Mouse (Mus musculus): Measurements from ENCODE around the gene Serinc4. TPM values are rescaled to one million over a fixed set of nuclear protein-coding genes. Genes with fewer than 3 reads are reported as not detected.

Serinc4 gene
- polyA plus RNA-seq, 1 experiment from 2014 or later = 0.96 TPM

- H3K9ac ChIP-seq = peak overlapping the region; percentile 93
- peak; percentile 75 for ATAC-seq (ENCODE audit: low FRiP score)
- DNase-seq (ENCODE audit: low spot score) = no peak
- no peaks in the 10 kb centered on the region for H3K9me3 ChIP-seq (ENCODE audit: control insufficient read depth, low read length)
- H3K27me3 ChIP-seq (ENCODE audit: control insufficient read depth, insufficient read depth, low read length) = no peaks in the 10 kb centered on the region
- peak overlapping the region; percentile 95 for H3K4me2 ChIP-seq (replicated peaks)
- H3K36me3 ChIP-seq (replicated peaks; ENCODE audit: control insufficient read depth, insufficient read depth) = peaks cover 11% of the 10 kb centered on the region
- H3K4me3 ChIP-seq (replicated peaks; ENCODE audit: low read length) = peak overlapping the region; percentile 95
- WGBS = under 1% methylated on average over 43 of the region's 54 CpGs
- H3K27ac ChIP-seq = peak overlapping the region; percentile 93
- H3K4me1 ChIP-seq (replicated peaks; ENCODE audit: control insufficient read depth, insufficient read depth, low read length) = peaks cover 15% of the 10 kb centered on the region
Observed at GRCm38 (mm10) chr2:121449545-121450011, 7.0 kb downstream of the Serinc4 start.

DNA sequence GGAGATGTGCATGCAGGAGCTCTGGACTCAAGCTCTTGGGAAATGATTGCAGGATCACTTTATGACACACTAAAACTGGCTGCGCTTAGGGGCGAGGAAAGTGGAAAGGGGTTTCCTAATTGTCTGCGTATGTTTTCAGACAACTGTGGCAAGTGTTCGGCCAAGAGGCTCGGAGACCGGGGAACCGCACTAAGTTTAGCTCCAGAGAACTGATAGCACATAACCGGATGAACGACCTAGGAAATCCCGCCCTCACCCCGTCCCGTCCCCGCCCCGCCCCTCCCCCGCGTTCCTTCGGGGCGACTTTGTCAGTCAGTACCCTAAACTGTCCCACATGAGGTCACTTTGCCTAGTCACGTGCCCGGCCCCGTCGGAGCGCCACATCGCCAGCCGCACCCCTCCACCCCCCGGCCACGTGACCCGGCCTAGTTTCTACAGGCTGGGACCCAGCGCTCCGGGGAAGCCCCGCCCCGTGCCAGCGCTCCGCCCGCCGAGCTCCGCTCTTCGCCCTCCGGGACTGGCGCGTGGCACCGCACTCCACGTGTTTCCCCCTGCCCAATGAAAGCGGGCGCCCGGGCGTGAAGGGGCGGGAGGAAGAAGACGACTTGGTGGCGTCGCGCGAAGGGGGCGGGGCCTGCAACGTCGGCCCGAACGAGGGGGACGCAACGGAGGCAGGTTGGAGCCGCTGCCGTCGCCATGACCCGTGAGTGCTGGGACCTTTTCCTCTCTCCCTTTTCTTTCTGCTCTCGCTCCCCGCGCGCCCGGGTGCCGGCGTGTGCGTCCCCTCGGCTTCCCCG lies 7.6 kb downstream of the Serinc4 start, which contains the start of gene Serf2:
TSS of gene Serf2 (plus strand) at position 457 of the 797 bp plus-strand sequence.
- peak within 1 kb of the TSS; percentile 95 for H3K4me2 ChIP-seq (replicated peaks)
- H3K27ac ChIP-seq = peak within 1 kb of the TSS; percentile 93
- H3K4me1 ChIP-seq (replicated peaks; ENCODE audit: control insufficient read depth, insufficient read depth, low read length) = peaks cover 15% of the 10 kb centered on the region
- no peaks in the 10 kb centered on the region for H3K9me3 ChIP-seq (ENCODE audit: control insufficient read depth, low read length)
- peaks cover 11% of the 10 kb centered on the region for H3K36me3 ChIP-seq (replicated peaks; ENCODE audit: control insufficient read depth, insufficient read depth)
- H3K4me3 ChIP-seq (replicated peaks; ENCODE audit: low read length) = peak within 1 kb of the TSS; percentile 95
- H3K9ac ChIP-seq = peak within 1 kb of the TSS; percentile 93
- DNase-seq (ENCODE audit: low spot score) = peak; percentile 96
- WGBS = under 1% methylated on average over 60 of the region's 74 CpGs
- peak; percentile 99 for ATAC-seq (ENCODE audit: low FRiP score)
- no peaks in the 10 kb centered on the region for H3K27me3 ChIP-seq (ENCODE audit: control insufficient read depth, insufficient read depth, low read length)

DNA sequence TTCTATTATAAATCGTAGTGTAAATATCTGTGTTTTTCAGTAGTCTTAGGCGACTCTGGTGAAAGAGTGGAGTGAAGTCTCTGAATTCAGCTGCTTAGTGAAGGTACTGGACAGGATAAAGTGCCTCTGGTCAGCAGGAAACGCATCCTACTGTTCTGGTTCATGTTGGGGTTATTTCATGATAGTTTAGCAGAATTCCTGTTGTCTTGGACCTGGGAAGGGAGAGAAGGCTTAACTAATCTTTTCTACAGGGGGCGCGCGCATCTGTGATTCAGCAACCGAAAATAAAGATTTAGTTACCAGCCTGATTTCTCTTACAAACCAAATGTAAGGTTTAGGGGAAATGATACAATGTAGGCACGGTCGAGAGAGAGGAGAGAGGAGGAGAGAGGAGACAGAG lies 8.4 kb downstream of the Serinc4 start:
- 17% methylated on average over 9 of the region's 9 CpGs for WGBS
- Histone ChIP-seq H3K4me1 (replicated peaks; ENCODE audit: control insufficient read depth, insufficient read depth, low read length) (peaks cover 15% of the 10 kb centered on the region), H3K9me3 (ENCODE audit: control insufficient read depth, low read length) (no peaks in the 10 kb centered on the region), H3K4me2 (replicated peaks) (peak overlapping the region; percentile 95), H3K9ac (peak overlapping the region; percentile 38), H3K27me3 (ENCODE audit: control insufficient read depth, insufficient read depth, low read length) (no peaks in the 10 kb centered on the region; the same call in 1 of the 2 replicates), H3K27ac (peak overlapping the region; percentile 40; the same call in 1 of the 2 replicates), H3K4me3 (replicated peaks; ENCODE audit: low read length) (peak overlapping the region; percentile 95), H3K36me3 (replicated peaks; ENCODE audit: control insufficient read depth, insufficient read depth) (peaks cover 11% of the 10 kb centered on the region)
- ATAC-seq (ENCODE audit: low FRiP score) (no peak), DNase-seq (ENCODE audit: low spot score) (no peak)

GRCm38 (mm10) chr2:121447006-121447405 lies 9.6 kb downstream of the Serinc4 start:
- H3K36me3 ChIP-seq (replicated peaks; ENCODE audit: control insufficient read depth, insufficient read depth) = peaks cover under 1% of the 10 kb centered on the region; the same call in 1 of the 2 replicates
- 82% methylated on average over 3 of the region's 3 CpGs for WGBS
- no peak overlapping the region for H3K9ac ChIP-seq
- H3K9me3 ChIP-seq (ENCODE audit: control insufficient read depth, low read length) = no peaks in the 10 kb centered on the region
- H3K27me3 ChIP-seq (ENCODE audit: control insufficient read depth, insufficient read depth, low read length) = peaks cover 10% of the 10 kb centered on the region
- H3K4me1 ChIP-seq (replicated peaks; ENCODE audit: control insufficient read depth, insufficient read depth, low read length) = peaks cover 23% of the 10 kb centered on the region
- ATAC-seq (ENCODE audit: low FRiP score) (no peak), DNase-seq (ENCODE audit: low spot score) (no peak)
- no peak overlapping the region for H3K4me2 ChIP-seq (replicated peaks)
- no peak overlapping the region for H3K4me3 ChIP-seq (replicated peaks; ENCODE audit: low read length)
- H3K27ac ChIP-seq = no peak overlapping the region

GRCm38 (mm10) chr2:121446506-121446905 lies 10.1 kb downstream of the Serinc4 start:
- no peak for ATAC-seq (ENCODE audit: low FRiP score)
- no peak for DNase-seq (ENCODE audit: low spot score)
- H3K9ac ChIP-seq = no peak overlapping the region
- H3K27me3 ChIP-seq (ENCODE audit: control insufficient read depth, insufficient read depth, low read length) = peaks cover 16% of the 10 kb centered on the region
- no peaks in the 10 kb centered on the region; the same call in 1 of the 2 replicates for H3K36me3 ChIP-seq (replicated peaks; ENCODE audit: control insufficient read depth, insufficient read depth)
- no peak overlapping the region for H3K4me3 ChIP-seq (replicated peaks; ENCODE audit: low read length)
- 83% methylated on average over 4 of the region's 4 CpGs for WGBS
- no peaks in the 10 kb centered on the region for H3K9me3 ChIP-seq (ENCODE audit: control insufficient read depth, low read length)
- H3K27ac ChIP-seq = no peak overlapping the region
- H3K4me1 ChIP-seq (replicated peaks; ENCODE audit: control insufficient read depth, insufficient read depth, low read length) = peaks cover 25% of the 10 kb centered on the region
- no peak overlapping the region for H3K4me2 ChIP-seq (replicated peaks)

DNA sequence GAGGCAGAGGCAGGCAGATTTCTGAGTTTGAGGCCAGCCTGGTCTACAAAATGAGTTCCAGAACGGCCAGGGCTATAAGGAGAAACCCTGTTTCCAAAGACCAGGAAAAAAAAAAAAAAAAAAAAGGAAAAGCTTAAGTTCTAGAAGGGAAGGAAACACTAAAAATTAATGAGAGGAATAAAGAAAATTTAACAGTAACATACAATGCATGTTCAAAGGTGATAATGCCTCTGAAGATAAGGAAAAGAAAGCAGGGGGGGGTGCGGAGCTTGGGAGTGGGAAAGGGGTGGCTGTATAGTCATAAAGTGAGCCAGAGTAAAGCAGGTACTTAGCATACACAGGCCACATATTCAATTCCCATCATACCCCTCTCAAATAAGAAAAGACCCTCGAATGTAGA lies 11.5 kb downstream of the Serinc4 start:
- no peak overlapping the region for H3K4me3 ChIP-seq (replicated peaks; ENCODE audit: low read length)
- ATAC-seq (ENCODE audit: low FRiP score) = no peak
- H3K4me1 ChIP-seq (replicated peaks; ENCODE audit: control insufficient read depth, insufficient read depth, low read length) = peaks cover 13% of the 10 kb centered on the region; the same call in 1 of the 2 replicates
- WGBS = 92% methylated on average over 3 of the region's 3 CpGs
- H3K4me2 ChIP-seq (replicated peaks) = no peak overlapping the region
- no peak overlapping the region for H3K27ac ChIP-seq
- H3K9me3 ChIP-seq (ENCODE audit: control insufficient read depth, low read length) = no peaks in the 10 kb centered on the region
- H3K9ac ChIP-seq = no peak overlapping the region
- DNase-seq (ENCODE audit: low spot score) = no peak
- H3K27me3 ChIP-seq (ENCODE audit: control insufficient read depth, insufficient read depth, low read length) = peaks cover 26% of the 10 kb centered on the region
- 0 out of 2 replicates have a peak, but pooled peaks cover 2% of the 10 kb centered on the region for H3K36me3 ChIP-seq (replicated peaks; ENCODE audit: control insufficient read depth, insufficient read depth)

DNA sequence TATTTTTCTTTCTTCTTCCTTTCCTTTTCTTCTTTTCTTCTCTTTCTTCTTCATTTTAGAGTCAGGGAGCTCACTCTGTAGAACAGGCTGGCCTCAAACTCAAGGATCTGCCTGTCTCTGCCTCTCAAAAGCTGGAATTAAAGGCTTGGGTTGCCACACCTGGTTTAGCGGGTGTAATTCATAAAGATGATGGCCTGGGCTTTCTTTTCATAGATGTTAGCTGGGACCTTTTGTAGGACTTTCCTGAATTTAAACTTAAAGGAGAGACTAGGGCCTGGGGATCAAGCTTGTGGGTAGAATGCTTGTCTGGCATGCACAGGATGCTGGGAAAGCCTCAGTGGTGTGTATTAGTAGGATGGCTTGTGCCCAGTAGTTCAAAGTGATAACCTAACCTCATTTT lies 12.4 kb downstream of the Serinc4 start, which contains the start of gene Ell3:
TSS of gene Ell3 (minus strand) at position 101 of the 400 bp plus-strand sequence.
- WGBS = 93% methylated on average over 1 of the region's 1 CpGs
- Histone ChIP-seq H3K36me3 (replicated peaks; ENCODE audit: control insufficient read depth, insufficient read depth) (peaks cover 10% of the 10 kb centered on the region), H3K9ac (no peak within 1 kb of the TSS), H3K27me3 (ENCODE audit: control insufficient read depth, insufficient read depth, low read length) (peaks cover 26% of the 10 kb centered on the region), H3K27ac (no peak within 1 kb of the TSS), H3K4me3 (replicated peaks; ENCODE audit: low read length) (no peak within 1 kb of the TSS), H3K4me2 (replicated peaks) (0 out of 2 replicates have a peak within 1 kb of the TSS, but pooled peaks have one; percentile 51), H3K4me1 (replicated peaks; ENCODE audit: control insufficient read depth, insufficient read depth, low read length) (peaks cover 12% of the 10 kb centered on the region; the same call in 1 of the 2 replicates), H3K9me3 (ENCODE audit: control insufficient read depth, low read length) (no peaks in the 10 kb centered on the region)
- no peak for ATAC-seq (ENCODE audit: low FRiP score)
- DNase-seq (ENCODE audit: low spot score) = no peak

GRCm38 (mm10) chr2:121443068-121443349 lies 13.6 kb downstream of the Serinc4 start:
- DNase-seq (ENCODE audit: low spot score) (no peak), ATAC-seq (ENCODE audit: low FRiP score) (no peak)
- Histone ChIP-seq H3K9me3 (ENCODE audit: control insufficient read depth, low read length) (no peaks in the 10 kb centered on the region), H3K36me3 (replicated peaks; ENCODE audit: control insufficient read depth, insufficient read depth) (peaks cover 22% of the 10 kb centered on the region), H3K4me1 (replicated peaks; ENCODE audit: control insufficient read depth, insufficient read depth, low read length) (peaks cover 12% of the 10 kb centered on the region; the same call in 1 of the 2 replicates), H3K9ac (no peak overlapping the region), H3K4me2 (replicated peaks) (peak overlapping the region; percentile 51), H3K27ac (no peak overlapping the region), H3K4me3 (replicated peaks; ENCODE audit: low read length) (peak overlapping the region; percentile 19; the same call in 1 of the 2 replicates), H3K27me3 (ENCODE audit: control insufficient read depth, insufficient read depth, low read length) (peaks cover 26% of the 10 kb centered on the region)
- WGBS = 15% methylated on average over 8 of the region's 8 CpGs

- no peak for DNase-seq (ENCODE audit: low spot score)
- no peak overlapping the region for H3K9ac ChIP-seq
Observed at GRCm38 (mm10) chr2:121442259-121443067, 14.1 kb downstream of the Serinc4 start.

More at GRCm38 (mm10) chr2:121442259-121443067, 14.1 kb downstream of the Serinc4 start:
- ATAC-seq (ENCODE audit: low FRiP score) = no peak; the same call in 1 of the 2 replicates
- Histone ChIP-seq H3K27ac (no peak overlapping the region), H3K4me2 (replicated peaks) (peak overlapping the region; percentile 51), H3K36me3 (replicated peaks; ENCODE audit: control insufficient read depth, insufficient read depth) (peaks cover 27% of the 10 kb centered on the region), H3K9me3 (ENCODE audit: control insufficient read depth, low read length) (no peaks in the 10 kb centered on the region), H3K4me1 (replicated peaks; ENCODE audit: control insufficient read depth, insufficient read depth, low read length) (peaks cover 12% of the 10 kb centered on the region; the same call in 1 of the 2 replicates), H3K27me3 (ENCODE audit: control insufficient read depth, insufficient read depth, low read length) (peaks cover 26% of the 10 kb centered on the region), H3K4me3 (replicated peaks; ENCODE audit: low read length) (peak overlapping the region; percentile 19)
- under 1% methylated on average over 30 of the region's 30 CpGs for WGBS

Data from hindbrain, embryonic 14.5 days (tissue).